Mouse (Mus musculus): ENCODE data around the gene Ush1g. TPM values are rescaled to one million over a fixed set of nuclear protein-coding genes. Genes with fewer than 3 reads are reported as not detected.
A peak's percentile ranks its signal among the peaks of the same experiment; 100 is the strongest.

Ush1g gene
- polyA plus RNA-seq, 1 experiment = not detected

DNA sequence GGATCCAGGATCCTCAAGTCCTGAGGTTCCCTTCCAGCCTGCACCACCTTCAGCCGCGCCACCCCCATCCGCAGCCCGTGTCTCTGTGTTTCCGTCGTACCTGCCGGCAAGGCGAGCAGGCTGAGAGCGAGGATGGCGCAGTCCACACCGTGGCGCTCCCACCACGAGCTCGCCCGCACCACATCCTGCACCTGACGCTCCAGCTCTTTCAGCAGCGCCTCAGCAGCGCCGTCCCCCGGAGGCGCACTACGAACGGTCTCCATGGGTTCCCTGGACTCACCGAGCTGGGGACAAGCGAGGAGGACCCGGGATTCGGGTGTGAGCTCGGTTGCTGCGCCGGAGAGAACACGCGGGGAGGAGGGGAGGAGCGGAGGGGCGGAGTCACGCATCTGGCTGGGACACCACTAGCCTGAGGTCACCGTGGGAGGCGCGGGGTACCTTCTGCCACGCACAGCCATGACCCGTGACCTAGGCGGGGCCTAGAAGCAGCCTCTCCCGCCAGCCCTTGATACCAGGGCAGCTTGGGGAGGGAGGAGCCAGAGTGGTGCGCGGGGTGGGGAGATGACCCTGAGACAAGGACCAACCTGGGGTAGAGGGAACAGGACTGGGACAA lies 24.5 kb downstream of the Ush1g start, which contains the start of gene Fads6:
Fads6 (minus strand) TSS at position 450 of the 613 bp plus-strand sequence.
- TF ChIP-seq GATA1 (IDR thresholded peaks at IDR 0.05; ENCODE audit: low read length) (no peak), TAL1 (IDR thresholded peaks at IDR 0.05; ENCODE audit: low read length) (no peak)
- peaks cover 27% of the 10 kb centered on the region for H3K27me3 ChIP-seq (ENCODE audit: control insufficient read depth)
- H3K36me3 ChIP-seq (ENCODE audit: control insufficient read depth) = no peaks in the 10 kb centered on the region; the same call in 1 of the 2 replicates
- peak within 1 kb of the TSS; percentile 56 for H3K4me3 ChIP-seq (replicated peaks)
- peaks cover 5% of the 10 kb centered on the region; the same call in 1 of the 2 replicates for H3K4me1 ChIP-seq (ENCODE audit: control insufficient read depth)
- no peaks in the 10 kb centered on the region for H3K9me3 ChIP-seq (ENCODE audit: control insufficient read depth, low read length)

GRCm38 (mm10) chr11:115296471-115297210 lies 25.2 kb downstream of the Ush1g start:
- H3K4me3 ChIP-seq (replicated peaks) = peak overlapping the region; percentile 56
- H3K36me3 ChIP-seq (ENCODE audit: control insufficient read depth) = no peaks in the 10 kb centered on the region; the same call in 1 of the 2 replicates
- no peaks in the 10 kb centered on the region for H3K9me3 ChIP-seq (ENCODE audit: control insufficient read depth, low read length)
- H3K27me3 ChIP-seq (ENCODE audit: control insufficient read depth) = peaks cover 27% of the 10 kb centered on the region
- peaks cover 5% of the 10 kb centered on the region; the same call in 1 of the 2 replicates for H3K4me1 ChIP-seq (ENCODE audit: control insufficient read depth)
- TF ChIP-seq GATA1 (IDR thresholded peaks at IDR 0.05; ENCODE audit: low read length) (no peak), TAL1 (IDR thresholded peaks at IDR 0.05; ENCODE audit: low read length) (no peak)

DNA sequence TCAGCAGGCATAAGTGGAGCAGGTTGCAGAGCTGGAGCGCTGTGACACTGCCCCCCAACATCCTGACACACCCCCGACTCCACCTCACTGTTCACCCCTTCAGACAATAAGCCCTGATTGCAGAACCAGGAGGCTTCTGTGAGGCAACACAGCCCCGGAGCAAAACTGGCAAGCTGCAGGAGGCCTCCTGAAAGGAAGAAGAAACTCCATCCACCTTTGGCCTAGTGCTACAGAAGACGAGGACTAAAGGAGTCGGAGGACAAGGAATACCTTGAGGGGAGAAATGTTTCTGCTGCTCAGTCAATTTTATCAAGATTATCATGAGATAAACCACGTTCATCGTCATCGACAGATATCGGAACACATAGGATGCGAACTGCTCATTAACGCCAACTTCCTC lies 25.9 kb downstream of the Ush1g start:
- H3K27me3 ChIP-seq (ENCODE audit: control insufficient read depth) = peaks cover 27% of the 10 kb centered on the region
- TF ChIP-seq TAL1 (IDR thresholded peaks at IDR 0.05; ENCODE audit: low read length) = no peak
- no peak for TF ChIP-seq GATA1 (IDR thresholded peaks at IDR 0.05; ENCODE audit: low read length)
- H3K9me3 ChIP-seq (ENCODE audit: control insufficient read depth, low read length) = no peaks in the 10 kb centered on the region
- peaks cover 5% of the 10 kb centered on the region; the same call in 1 of the 2 replicates for H3K4me1 ChIP-seq (ENCODE audit: control insufficient read depth)
- peak overlapping the region; percentile 56 for H3K4me3 ChIP-seq (replicated peaks)
- no peaks in the 10 kb centered on the region; the same call in 1 of the 2 replicates for H3K36me3 ChIP-seq (ENCODE audit: control insufficient read depth)

DNA sequence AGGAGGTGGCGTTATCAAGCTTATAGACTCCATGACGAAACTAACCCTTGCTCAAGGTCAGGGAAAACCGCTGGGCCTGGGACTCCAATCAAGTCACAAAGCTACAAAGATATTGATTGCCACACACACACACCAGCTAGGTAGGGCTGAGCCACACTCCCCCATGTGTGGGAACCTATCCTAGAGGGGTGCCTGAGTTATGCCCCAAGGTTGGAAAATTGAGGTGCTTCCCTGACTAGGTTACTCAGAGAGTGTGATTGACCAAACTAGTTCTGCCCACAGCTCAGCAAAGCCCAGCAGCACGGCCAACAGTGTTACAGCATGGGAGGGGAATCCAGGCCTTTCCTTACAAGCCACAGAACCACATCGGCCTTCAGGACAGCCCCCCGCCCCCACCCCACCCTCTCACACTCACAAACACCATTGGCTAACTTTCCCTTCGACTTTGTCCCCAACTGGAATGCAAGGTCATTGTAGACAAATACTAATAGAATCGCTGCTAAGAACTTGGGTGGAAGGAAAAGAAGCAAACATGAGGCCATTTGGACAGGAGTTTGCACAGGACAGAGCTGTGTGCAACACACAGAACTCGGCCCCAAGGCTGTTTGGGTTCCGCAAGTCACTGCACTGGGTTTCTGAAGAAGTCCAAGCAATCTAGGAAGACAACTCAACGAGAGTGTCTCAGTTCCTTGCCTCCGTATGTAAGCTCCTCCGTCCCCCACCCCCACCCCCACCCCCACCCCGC lies 29.0 kb downstream of the Ush1g start:
- Histone ChIP-seq H3K4me3 (replicated peaks) (no peak overlapping the region), H3K27me3 (ENCODE audit: control insufficient read depth) (peaks cover 18% of the 10 kb centered on the region), H3K9me3 (ENCODE audit: control insufficient read depth, low read length) (no peaks in the 10 kb centered on the region), H3K36me3 (ENCODE audit: control insufficient read depth) (no peaks in the 10 kb centered on the region; the same call in 1 of the 2 replicates), H3K4me1 (ENCODE audit: control insufficient read depth) (peaks cover 5% of the 10 kb centered on the region; the same call in 1 of the 2 replicates)
- no peak for TF ChIP-seq GATA1 (IDR thresholded peaks at IDR 0.05; ENCODE audit: low read length)
- TF ChIP-seq TAL1 (IDR thresholded peaks at IDR 0.05; ENCODE audit: low read length) = no peak

GRCm38 (mm10) chr11:115291503-115291902 lies 30.3 kb downstream of the Ush1g start:
- H3K4me3 ChIP-seq (replicated peaks) = no peak overlapping the region
- peaks cover 3% of the 10 kb centered on the region; the same call in 1 of the 2 replicates for H3K4me1 ChIP-seq (ENCODE audit: control insufficient read depth)
- no peaks in the 10 kb centered on the region; the same call in 1 of the 2 replicates for H3K36me3 ChIP-seq (ENCODE audit: control insufficient read depth)
- no peaks in the 10 kb centered on the region for H3K9me3 ChIP-seq (ENCODE audit: control insufficient read depth, low read length)
- H3K27me3 ChIP-seq (ENCODE audit: control insufficient read depth) = peaks cover 5% of the 10 kb centered on the region
- TF ChIP-seq GATA1 (IDR thresholded peaks at IDR 0.05; ENCODE audit: low read length) (no peak), TAL1 (IDR thresholded peaks at IDR 0.05; ENCODE audit: low read length) (no peak)

GRCm38 (mm10) chr11:115290919-115291318 lies 30.9 kb downstream of the Ush1g start:
- TF ChIP-seq TAL1 (IDR thresholded peaks at IDR 0.05; ENCODE audit: low read length) = no peak
- TF ChIP-seq GATA1 (IDR thresholded peaks at IDR 0.05; ENCODE audit: low read length) = no peak
- Histone ChIP-seq H3K27me3 (ENCODE audit: control insufficient read depth) (no peaks in the 10 kb centered on the region; the same call in 1 of the 2 replicates), H3K36me3 (ENCODE audit: control insufficient read depth) (no peaks in the 10 kb centered on the region; the same call in 1 of the 2 replicates), H3K4me1 (ENCODE audit: control insufficient read depth) (peaks cover 3% of the 10 kb centered on the region; the same call in 1 of the 2 replicates), H3K4me3 (replicated peaks) (no peak overlapping the region), H3K9me3 (ENCODE audit: control insufficient read depth, low read length) (no peaks in the 10 kb centered on the region)

DNA sequence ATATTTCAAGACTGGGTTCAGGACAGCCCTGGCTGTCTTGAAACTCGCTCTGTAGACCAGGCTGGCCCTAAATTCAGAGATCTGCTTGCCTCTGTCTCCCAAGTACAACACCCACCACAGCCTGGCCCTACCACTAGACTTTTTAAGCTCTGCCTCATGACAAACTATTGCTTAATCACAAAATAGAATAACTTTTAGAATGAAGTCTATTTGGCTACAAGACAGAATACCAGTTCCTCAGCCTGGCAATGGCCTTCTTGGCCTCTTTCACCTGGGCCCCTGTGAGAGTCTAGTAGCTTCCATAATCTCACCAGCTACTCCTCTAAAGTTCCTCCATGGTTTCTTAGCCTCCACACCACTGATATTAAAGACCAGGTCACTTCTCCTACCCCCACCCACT lies 31.5 kb downstream of the Ush1g start:
- no peaks in the 10 kb centered on the region; the same call in 1 of the 2 replicates for H3K36me3 ChIP-seq (ENCODE audit: control insufficient read depth)
- H3K4me3 ChIP-seq (replicated peaks) = no peak overlapping the region
- no peaks in the 10 kb centered on the region for H3K9me3 ChIP-seq (ENCODE audit: control insufficient read depth, low read length)
- no peak for TF ChIP-seq GATA1 (IDR thresholded peaks at IDR 0.05; ENCODE audit: low read length)
- H3K4me1 ChIP-seq (ENCODE audit: control insufficient read depth) = peaks cover 3% of the 10 kb centered on the region; the same call in 1 of the 2 replicates
- H3K27me3 ChIP-seq (ENCODE audit: control insufficient read depth) = no peaks in the 10 kb centered on the region; the same call in 1 of the 2 replicates

GRCm38 (mm10) chr11:115289885-115290284 lies 32.0 kb downstream of the Ush1g start:
- H3K9me3 ChIP-seq (ENCODE audit: control insufficient read depth, low read length) = no peaks in the 10 kb centered on the region
- H3K27me3 ChIP-seq (ENCODE audit: control insufficient read depth) = no peaks in the 10 kb centered on the region; the same call in 1 of the 2 replicates
- TF ChIP-seq GATA1 (IDR thresholded peaks at IDR 0.05; ENCODE audit: low read length) (no peak), TAL1 (IDR thresholded peaks at IDR 0.05; ENCODE audit: low read length) (no peak)
- no peak overlapping the region for H3K4me3 ChIP-seq (replicated peaks)
- H3K36me3 ChIP-seq (ENCODE audit: control insufficient read depth) = no peaks in the 10 kb centered on the region; the same call in 1 of the 2 replicates
- H3K4me1 ChIP-seq (ENCODE audit: control insufficient read depth) = peaks cover 3% of the 10 kb centered on the region; the same call in 1 of the 2 replicates

Measured in erythroblast, embryonic 14.5 days (primary cell).